Mouse (Mus musculus) CH12.LX (cell line): ENCODE measurements around the gene Wnk2. TPM values are rescaled to one million over a fixed set of nuclear protein-coding genes. Genes with fewer than 3 reads are reported as not detected.

Experiments used
- DNase-seq: peaks from one replicate; pipeline ENCODE4 v3.0.0-alpha.2; 2013; ENCODE audit errors: extremely low read depth
- H3K27ac ChIP-seq: 2 replicates; pipeline ENCODE4 v1.5.1; 2012; ENCODE audit warnings: low read depth, mild to moderate bottlenecking, control low read depth, moderate library complexity; ENCODE audit not compliant: insufficient read depth
- H3K27me3 ChIP-seq: replicated peaks from 2 replicates; pipeline ENCODE3; 2012; ENCODE audit warnings: inconsistent platforms
- H3K36me3 ChIP-seq, 2 experiments: replicated peaks in 1 of 2; 2 replicates each; pipeline versions ENCODE3 to v1.6.1; 2012; ENCODE audit warnings: inconsistent platforms in 1 of 2, low read length in 1 of 2, mild to moderate bottlenecking in 1 of 2, mixed read lengths in 1 of 2, moderate library complexity in 1 of 2; ENCODE audit not compliant: control insufficient read depth in 1 of 2, insufficient read depth in 1 of 2
- H3K4me1 ChIP-seq, 2 experiments: 2 replicates each; pipeline ENCODE4 v1.6.1; 2012; ENCODE audit warnings: inconsistent platforms in 1 of 2, moderate library complexity in 1 of 2; ENCODE audit not compliant: insufficient read depth in 2 of 2, control insufficient read depth in 1 of 2
- H3K4me2 ChIP-seq: 2 replicates; pipeline ENCODE4 v1.6.1; 2012; ENCODE audit warnings: low read depth, mild to moderate bottlenecking, control low read depth; ENCODE audit not compliant: poor library complexity, insufficient read depth, severe bottlenecking
- H3K4me3 ChIP-seq, 3 experiments: fragments of 150-350 bp in 1 of 3; sonication (generic) in 1 of 3; replicated peaks in 1 of 3; 2 replicates each; pipeline versions ENCODE3 to v1.5.1; 2011 to 2012; ENCODE audit warnings: low read depth in 2 of 3, low read length in 2 of 3, mild to moderate bottlenecking in 2 of 3, moderate library complexity in 2 of 3, control low read depth in 1 of 3, improper control_type of control experiment in 1 of 3, inconsistent platforms in 1 of 3, mixed read lengths in 1 of 3; ENCODE audit not compliant: poor library complexity in 1 of 3
- H3K79me2 ChIP-seq: replicated peaks from 2 replicates; pipeline ENCODE4 v1.6.1; 2012; ENCODE audit warnings: mild to moderate bottlenecking, moderate library complexity; ENCODE audit not compliant: control insufficient read depth, poor library complexity, insufficient read depth, severe bottlenecking; ENCODE audit errors: extremely low read depth
- H3K9ac ChIP-seq: 2 replicates; pipeline ENCODE4 v1.6.1; 2012; ENCODE audit warnings: low read depth, mild to moderate bottlenecking, control low read depth, moderate library complexity; ENCODE audit not compliant: insufficient read depth
- H3K9me3 ChIP-seq: replicated peaks from 2 replicates; pipeline ENCODE3; 2012; ENCODE audit warnings: low read length, inconsistent platforms, mixed read lengths
- CHD2 ChIP-seq: IDR thresholded peaks from 2 replicates; pipeline ENCODE4 v1.6.1; 2011; ENCODE audit warnings: low read length, improper control_type of control experiment
- E2F4 ChIP-seq: IDR thresholded peaks from 2 replicates; pipeline ENCODE4 v1.6.1; 2011; ENCODE audit warnings: low read depth, low read length, improper control_type of control experiment; ENCODE audit not compliant: insufficient replicate concordance
- ETS1 ChIP-seq: conservative IDR thresholded peaks from 2 replicates; pipeline ENCODE4 v1.6.1; 2012; ENCODE audit warnings: low read depth, mild to moderate bottlenecking, inconsistent platforms, low read length, improper control_type of control experiment, moderate library complexity
- MAFK ChIP-seq: IDR thresholded peaks from 2 replicates; pipeline ENCODE4 v1.6.1; 2011; ENCODE audit warnings: low read length, improper control_type of control experiment; ENCODE audit not compliant: insufficient replicate concordance
- MAX ChIP-seq: IDR thresholded peaks from 2 replicates; pipeline ENCODE4 v1.6.1; 2011; ENCODE audit warnings: low read length, improper control_type of control experiment
- MXI1 ChIP-seq: IDR thresholded peaks from 2 replicates; pipeline ENCODE4 v1.6.1; 2011; ENCODE audit warnings: mild to moderate bottlenecking, low read depth, low read length, improper control_type of control experiment
- PAX5 ChIP-seq: IDR thresholded peaks from 2 replicates; pipeline ENCODE4 v1.6.1; 2012; ENCODE audit warnings: low read length, inconsistent platforms, mixed read lengths
- POLR2A ChIP-seq: IDR thresholded peaks from 2 replicates; pipeline ENCODE4 v1.6.1; 2011; ENCODE audit warnings: low read depth, mild to moderate bottlenecking, improper control_type of control experiment, low read length
- RAD21 ChIP-seq: IDR thresholded peaks from 2 replicates; pipeline ENCODE4 v1.6.1; 2011; ENCODE audit warnings: low read depth, mild to moderate bottlenecking, low read length, improper control_type of control experiment, moderate library complexity
- SIN3A ChIP-seq: IDR thresholded peaks from 2 replicates; pipeline ENCODE4 v1.6.1; 2012; ENCODE audit warnings: low read length, improper control_type of control experiment, inconsistent platforms
- SMC3 ChIP-seq: IDR thresholded peaks from 2 replicates; pipeline ENCODE4 v1.6.1; 2011; ENCODE audit warnings: low read depth, low read length, improper control_type of control experiment
- UBTF ChIP-seq: IDR thresholded peaks from 2 replicates; pipeline ENCODE4 v1.6.1; 2012; ENCODE audit warnings: low read depth, mild to moderate bottlenecking, inconsistent platforms, low read length, improper control_type of control experiment, moderate library complexity
- USF1 ChIP-seq: IDR thresholded peaks from 2 replicates; pipeline ENCODE4 v1.6.1; 2014; ENCODE audit warnings: low read depth, mild to moderate bottlenecking, inconsistent platforms, low read length, improper control_type of control experiment
- ZKSCAN1 ChIP-seq: IDR thresholded peaks from 2 replicates; pipeline ENCODE4 v1.6.1; 2012; ENCODE audit warnings: low read depth, inconsistent platforms, low read length, improper control_type of control experiment, borderline replicate concordance
- ZMIZ1 ChIP-seq: IDR thresholded peaks from 2 replicates; pipeline ENCODE4 v1.6.1; 2012; ENCODE audit warnings: low read depth, mild to moderate bottlenecking, inconsistent platforms, low read length, improper control_type of control experiment
- dilution Hi-C: fragments of 300-500 bp; cut with MboI; formaldehyde crosslinking; loops from 2 replicates; pipeline ENCODE4 v1.14.3; 2020; ENCODE audit warnings: low sequenced_read_pairs; ENCODE audit not compliant: extremely low pct_unique_long_range_greater_than_20kb, extremely low pct_ligation_motif_present
- in situ Hi-C: fragments of 300-500 bp; cut with MboI; formaldehyde crosslinking; loops from 3 replicates; pipeline ENCODE4 v1.14.3; 2019; ENCODE audit warnings: low sequenced_read_pairs, low pct_ligation_motif_present, low pct_unique_long_range_greater_than_20kb, mixed read lengths
- polyA plus RNA-seq: library from polyadenylated mRNA; unstranded; fragments of >175 nt; gene quantifications from 2 replicates; pipeline ENCODE4 v1.2.1, GENCODE M21; 2012; ENCODE audit warnings: low read depth; ENCODE audit not compliant: insufficient read length
- total RNA-seq, 2 experiments: library from RNA; depleted of rRNA; stranded (reverse); fragments of 300-350 nt in 1 of 2; fragments of >200 nt in 1 of 2; gene quantifications; 2 replicates each; pipeline ENCODE4 v1.2.3; 2012 to 2014

Gene Wnk2
- total and polyA plus RNA-seq, 3 experiments: 0.04 TPM; not detected in 2

DNA sequence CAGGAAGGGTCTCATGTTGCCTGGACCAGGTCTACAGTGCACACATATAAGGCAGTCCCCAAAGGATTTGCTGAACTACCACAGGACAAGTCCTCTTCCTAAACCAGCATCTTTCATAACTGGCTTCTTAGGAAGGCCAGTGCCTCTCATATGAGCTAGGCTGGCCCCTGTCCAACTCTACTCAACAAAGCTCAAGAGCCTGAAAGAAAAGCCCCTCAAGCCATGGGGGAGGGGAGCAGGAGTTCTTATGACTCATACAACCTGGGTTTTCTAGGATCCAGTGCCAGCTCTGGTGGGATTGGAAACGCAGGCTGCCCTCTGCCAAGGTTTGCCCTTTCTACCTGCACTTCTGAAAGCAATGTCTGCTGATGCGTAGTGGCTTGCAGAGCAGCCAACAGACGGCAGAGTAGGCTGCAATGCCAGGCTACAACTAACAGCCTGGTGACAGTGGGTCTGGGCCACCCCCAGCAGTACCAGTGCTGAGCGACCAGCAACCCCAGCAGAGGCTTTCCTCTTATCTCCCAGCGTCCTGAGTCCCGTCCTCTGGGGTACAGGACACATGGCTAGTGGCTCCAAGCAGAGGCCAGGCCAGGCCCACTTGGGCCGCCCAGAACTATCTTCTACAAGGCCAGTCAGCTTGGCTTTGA lies 110.8 kb downstream of the Wnk2 start:
- Histone ChIP-seq H3K9ac (no peak overlapping the region), H3K4me3 (no peak overlapping the region), H3K36me3 (no peaks in the 10 kb centered on the region), H3K4me1 (no peaks in the 10 kb centered on the region), H3K4me2 (no peak overlapping the region), H3K79me2 (no peaks in the 10 kb centered on the region), H3K27me3 (no peaks in the 10 kb centered on the region), H3K9me3 (no peaks in the 10 kb centered on the region), H3K27ac (no peak overlapping the region)
- no peak for DNase-seq
- dilution Hi-C loops: no loop called here
- TF ChIP-seq SIN3A (no peak), ZMIZ1 (no peak), MAFK (no peak), ETS1 (no peak), USF1 (no peak), MXI1 (no peak)
- in situ Hi-C loops: no loop called here

DNA sequence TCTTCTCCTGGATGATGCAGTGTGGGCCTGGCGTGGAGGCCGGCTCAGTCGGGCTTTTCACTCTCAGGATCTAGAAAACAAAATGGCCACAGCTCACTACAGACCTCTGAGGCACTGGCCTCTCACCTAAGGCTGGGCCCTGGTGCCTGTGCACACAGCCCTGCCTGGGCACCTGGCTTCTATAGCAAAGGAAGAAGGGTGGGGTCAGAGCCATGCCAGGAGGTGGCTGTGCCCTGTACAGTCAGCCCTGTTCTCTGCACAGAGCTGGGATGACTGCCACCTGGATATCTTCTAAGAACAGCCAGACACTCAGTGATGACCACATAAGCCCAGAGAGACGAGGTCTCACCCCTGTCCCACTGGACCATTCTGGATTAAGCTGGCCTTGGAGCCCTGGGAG lies 111.4 kb downstream of the Wnk2 start:
- no peak for TF ChIP-seq E2F4
- dilution Hi-C loops: no loop called here
- no peaks in the 10 kb centered on the region for H3K36me3 ChIP-seq

DNA sequence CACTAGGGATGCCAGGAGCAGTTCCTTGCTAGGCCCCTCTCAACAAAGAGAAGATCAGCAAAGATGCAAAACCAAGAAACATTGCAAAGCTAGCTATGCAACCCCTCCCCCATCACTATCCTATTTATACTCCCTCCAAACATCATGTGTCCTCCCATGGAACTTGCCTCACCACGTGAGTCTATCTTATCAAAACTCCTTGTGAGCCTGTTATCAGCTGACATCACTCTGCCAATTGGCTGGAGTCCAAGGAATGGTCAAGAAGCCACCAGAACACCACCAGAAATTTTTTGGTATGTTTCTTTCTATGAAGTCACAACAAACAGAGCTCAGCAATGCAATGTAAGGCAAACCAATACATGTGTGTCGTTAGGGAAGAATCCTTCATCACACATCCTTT lies 116.8 kb downstream of the Wnk2 start:
- DNase-seq: no peak
- Histone ChIP-seq H3K27me3 (no peaks in the 10 kb centered on the region), H3K27ac (no peak overlapping the region), H3K9ac (no peak overlapping the region), H3K4me1 (no peaks in the 10 kb centered on the region), H3K9me3 (peaks cover 2% of the 10 kb centered on the region), H3K4me3 (no peak overlapping the region), H3K36me3 (no peaks in the 10 kb centered on the region), H3K79me2 (no peaks in the 10 kb centered on the region), H3K4me2 (no peak overlapping the region)
- dilution Hi-C loops (no loop called here), in situ Hi-C loops (no loop called here)
- no peak for TF ChIP-seq E2F4
- TF ChIP-seq SMC3: no peak
- TF ChIP-seq RAD21: no peak
- TF ChIP-seq CHD2: no peak
- TF ChIP-seq PAX5: no peak
- TF ChIP-seq UBTF: no peak
- no peak for TF ChIP-seq MAX
- TF ChIP-seq POLR2A: no peak
- no peak for TF ChIP-seq ZKSCAN1

More for the DNA sequence above, 111.4 kb downstream of the Wnk2 start:
- Histone ChIP-seq H3K4me1 (no peaks in the 10 kb centered on the region), H3K27ac (no peak overlapping the region), H3K27me3 (no peaks in the 10 kb centered on the region), H3K4me2 (no peak overlapping the region), H3K9me3 (no peaks in the 10 kb centered on the region), H3K79me2 (no peaks in the 10 kb centered on the region), H3K4me3 (no peak overlapping the region), H3K9ac (no peak overlapping the region)
- DNase-seq: no peak
- in situ Hi-C loops: no loop called here
